Mouse (Mus musculus): ENCODE measurements at regions not wholly inside any gene's neighbourhood (a gene's known extent, or its start where the extent isn't known, plus 50 kb on each side); places are given as distances from the start of the nearest gene placed in this dataset.

DNA sequence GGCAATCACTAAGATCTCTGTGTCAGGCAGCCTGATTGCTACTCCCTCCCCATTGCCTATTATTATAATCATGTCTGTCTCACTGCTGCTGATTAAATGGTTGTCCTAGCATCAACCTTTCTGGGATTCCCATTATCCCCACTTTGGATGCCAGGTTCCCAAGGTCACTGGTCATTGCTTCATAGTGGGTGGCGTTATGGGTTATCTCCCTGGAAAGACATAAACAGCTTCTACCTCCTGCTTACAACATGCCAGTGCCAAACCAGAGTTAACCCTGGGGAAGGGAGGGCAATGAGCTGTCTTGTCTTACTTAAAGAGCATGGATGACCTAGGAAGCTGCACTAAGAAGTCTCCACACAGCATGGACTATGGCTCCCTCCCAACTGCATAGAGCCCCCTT lies 136.9 kb downstream of the Uaca start:
- no peak for DNase-seq (ENCODE audit: low read depth)

DNA sequence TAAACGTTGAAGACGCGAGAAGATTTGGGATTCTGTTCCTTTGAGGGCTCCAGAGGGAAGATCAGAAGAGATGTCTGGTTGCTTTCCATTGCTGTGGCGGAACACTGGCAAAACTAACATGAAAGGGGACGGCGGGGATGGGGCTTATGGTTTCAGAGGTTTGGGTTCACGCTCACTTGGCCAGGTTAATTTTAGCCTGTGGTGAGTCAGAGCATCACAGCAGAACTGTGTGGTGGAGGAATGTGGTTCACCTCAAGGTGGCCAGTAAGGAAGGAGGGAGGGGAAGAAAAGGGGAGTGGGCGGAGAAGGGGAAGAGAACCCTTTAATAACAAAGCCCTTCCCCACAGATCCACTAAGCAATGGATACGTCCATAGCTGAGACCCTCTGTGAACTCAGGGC lies 142.6 kb downstream of the Uaca start:
- no peak for DNase-seq (ENCODE audit: low read depth)

- DNase-seq (ENCODE audit: low read depth) = no peak
Measured at GRCm38 (mm10) chr9:60939858-60940804, 145.8 kb downstream of the Uaca start.

- DNase-seq (ENCODE audit: low read depth) = no peak
Measured at GRCm38 (mm10) chr9:60947363-60947762, 153.0 kb downstream of the Uaca start.

DNA sequence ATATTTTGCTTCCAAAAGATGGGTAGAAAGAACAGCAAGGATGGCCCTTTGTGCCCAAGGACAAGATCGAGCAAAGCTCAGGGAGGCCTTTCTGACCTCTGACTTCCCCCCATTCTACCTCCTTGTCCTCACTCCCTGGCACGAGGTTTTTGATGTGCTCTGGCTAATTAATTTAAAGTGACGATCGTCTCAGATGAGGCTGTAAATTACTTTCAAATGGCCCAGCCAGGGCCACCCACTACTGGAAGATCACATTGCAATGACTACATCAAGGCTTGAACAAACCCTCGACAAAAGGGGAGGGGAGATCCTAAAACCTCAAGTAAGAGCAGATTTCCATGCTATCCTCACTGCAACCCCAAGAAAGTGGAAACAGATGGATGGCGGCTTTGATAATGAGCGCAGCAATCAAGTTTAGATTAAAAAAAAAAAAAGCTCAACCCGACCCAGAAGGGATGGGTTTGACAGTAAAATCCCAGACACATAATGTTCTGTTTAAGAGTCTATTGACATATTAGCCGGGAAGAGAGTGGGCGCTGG lies 154.3 kb downstream of the Uaca start:
- DNase-seq (ENCODE audit: low read depth) = no peak

DNA sequence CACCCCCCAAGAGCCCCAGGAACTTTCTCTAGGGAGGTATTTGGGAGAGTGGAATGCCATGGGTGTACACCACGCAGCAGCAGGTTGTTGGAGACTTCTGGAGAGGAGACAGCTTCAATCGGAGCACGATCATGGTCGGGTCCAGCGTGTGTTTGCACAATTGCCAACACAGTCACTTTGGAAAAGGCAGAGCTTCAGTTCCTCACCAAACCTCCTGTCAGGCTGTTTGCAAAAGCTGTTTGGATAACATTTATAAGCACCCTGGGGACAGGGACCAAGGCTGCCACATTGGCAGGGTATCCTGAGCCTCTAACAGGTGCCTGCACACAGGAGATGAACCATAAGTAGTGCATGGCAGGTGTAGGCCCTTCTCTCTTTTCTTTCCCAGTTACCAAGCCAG lies 155.8 kb downstream of the Uaca start:
- no peak for DNase-seq (ENCODE audit: low read depth)

GRCm38 (mm10) chr9:60951071-60951561 lies 156.8 kb downstream of the Uaca start:
- DNase-seq (ENCODE audit: low read depth) = no peak

DNA sequence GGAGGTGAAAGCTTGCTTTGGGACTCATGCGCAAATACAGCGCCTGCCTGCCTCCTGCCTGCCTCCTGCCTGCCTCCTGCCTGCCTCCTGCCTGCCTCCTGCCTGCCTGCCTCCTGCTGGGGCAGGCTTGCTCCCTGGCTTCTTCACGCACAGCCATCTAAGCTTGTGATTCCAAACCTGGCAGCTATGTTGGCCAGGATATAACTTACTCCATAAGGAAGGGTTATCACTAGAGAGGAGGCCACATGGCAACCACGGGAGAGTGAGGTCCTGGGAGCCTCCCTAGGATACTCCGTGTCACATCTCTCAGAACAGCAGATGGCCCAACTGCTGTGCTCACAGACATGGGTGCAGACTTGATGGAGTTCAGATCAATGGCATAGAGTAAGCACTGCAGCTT lies 163.1 kb downstream of the Uaca start:
- DNase-seq (ENCODE audit: low read depth) = no peak

- no peak for DNase-seq (ENCODE audit: low read depth)
Measured at GRCm38 (mm10) chr9:60959537-60959936, 165.2 kb downstream of the Uaca start.

DNA sequence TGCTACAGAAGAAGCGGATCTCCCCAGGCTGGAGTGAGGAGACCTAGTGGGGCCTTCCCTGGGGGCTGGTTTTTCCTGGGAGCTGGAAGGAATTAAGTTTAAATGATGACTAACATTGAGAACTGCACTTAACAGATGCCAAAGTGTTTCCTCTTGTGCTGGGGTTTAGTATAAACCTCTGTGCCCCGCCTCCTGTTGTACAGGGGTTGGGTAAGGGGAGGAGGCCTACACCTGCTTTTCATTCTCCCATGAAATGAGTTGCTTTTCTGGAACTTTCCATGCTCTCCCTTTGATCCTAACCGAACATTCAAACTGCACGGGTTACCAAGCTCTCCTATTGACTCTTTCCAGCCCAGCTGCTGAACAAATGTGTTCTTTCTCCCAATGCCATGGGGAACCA lies 167.7 kb downstream of the Uaca start:
- no peak for DNase-seq (ENCODE audit: low read depth)

DNA sequence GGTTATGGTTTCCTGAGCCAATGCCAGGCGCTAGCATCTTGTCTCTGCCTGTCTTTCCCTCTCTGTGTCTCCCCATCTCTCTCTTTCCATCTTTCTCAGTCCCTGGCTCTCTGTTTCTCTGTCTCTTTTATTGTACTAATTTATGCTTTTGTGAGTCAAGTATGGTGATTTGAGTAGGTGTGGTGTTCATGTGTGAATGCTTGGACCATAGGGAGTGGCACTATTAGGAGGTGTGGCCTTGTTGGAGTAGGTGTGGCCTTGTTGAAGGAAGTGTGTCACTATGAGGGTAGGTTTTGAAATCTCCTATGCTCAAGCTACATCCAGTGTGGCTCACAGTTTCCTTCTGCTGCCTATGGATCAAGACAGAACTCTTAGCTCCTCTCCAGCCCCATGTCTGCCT lies 171.3 kb downstream of the Uaca start:
- DNase-seq (ENCODE audit: low read depth) = no peak

DNA sequence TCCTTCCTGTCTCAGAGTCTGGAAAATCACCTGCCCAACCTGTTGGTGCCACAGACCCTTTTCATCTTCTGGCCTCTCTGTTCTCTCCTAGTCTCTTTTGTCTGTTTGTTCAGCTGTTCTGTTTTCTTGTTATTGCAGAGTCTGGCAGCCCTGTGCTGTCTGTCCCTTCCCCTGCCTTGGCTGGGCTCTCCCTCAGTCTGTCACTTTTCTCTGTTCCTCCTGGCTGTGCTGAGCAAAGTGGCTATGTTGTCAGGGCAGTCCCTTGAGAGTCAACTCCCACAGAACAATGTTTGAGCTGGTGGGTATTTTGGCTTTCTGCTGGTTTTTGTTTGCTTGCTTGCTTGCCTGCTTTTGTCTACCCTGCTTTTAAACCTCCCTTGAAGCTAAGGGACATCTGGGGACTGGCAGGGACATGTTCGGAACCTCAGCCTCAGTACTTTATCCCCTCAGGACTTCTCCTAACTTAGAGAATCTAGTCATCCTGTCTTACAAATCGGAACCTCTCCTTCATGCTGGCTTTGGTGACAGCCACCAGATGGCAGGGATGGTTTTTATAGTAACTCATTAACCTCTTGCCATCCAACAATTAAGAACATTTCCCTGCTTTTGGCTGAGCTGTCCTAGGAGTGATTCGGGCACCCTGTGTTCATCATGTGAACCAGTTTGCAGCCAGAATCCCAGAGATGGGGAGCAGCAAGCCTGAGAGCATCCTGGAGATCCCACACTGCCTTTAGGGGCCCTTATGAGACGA lies 174.1 kb downstream of the Uaca start:
- no peak for DNase-seq (ENCODE audit: low read depth)

GRCm38 (mm10) chr9:60972201-60972910 lies 178.0 kb downstream of the Uaca start:
- DNase-seq (ENCODE audit: low read depth) = no peak

DNA sequence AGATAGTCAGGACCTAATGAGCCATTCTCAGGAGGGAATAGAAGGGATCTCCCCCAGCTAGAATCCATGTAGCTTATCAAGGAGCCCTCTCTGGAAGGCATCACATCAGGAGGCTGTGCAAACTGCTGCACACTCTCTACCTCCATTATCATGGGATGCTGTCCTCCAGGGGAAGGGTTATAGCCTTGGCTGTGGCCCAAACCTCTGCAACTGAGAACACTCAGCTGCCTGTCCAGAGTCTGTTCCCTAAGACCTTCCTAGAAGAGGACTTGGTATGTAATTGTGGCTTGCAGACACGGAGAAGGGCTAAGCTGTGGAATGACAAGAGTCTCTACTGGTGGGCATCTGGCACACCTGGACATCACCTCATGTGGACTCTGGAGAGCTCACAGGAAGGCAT lies 180.2 kb downstream of the Uaca start:
- DNase-seq (ENCODE audit: low read depth) = no peak

- DNase-seq (ENCODE audit: low read depth) = peak; percentile 12
Measured at GRCm38 (mm10) chr9:60982383-60983085, 188.2 kb downstream of the Uaca start.

GRCm38 (mm10) chr9:60983246-60983645 lies 188.9 kb downstream of the Uaca start:
- DNase-seq (ENCODE audit: low read depth) = no peak

DNA sequence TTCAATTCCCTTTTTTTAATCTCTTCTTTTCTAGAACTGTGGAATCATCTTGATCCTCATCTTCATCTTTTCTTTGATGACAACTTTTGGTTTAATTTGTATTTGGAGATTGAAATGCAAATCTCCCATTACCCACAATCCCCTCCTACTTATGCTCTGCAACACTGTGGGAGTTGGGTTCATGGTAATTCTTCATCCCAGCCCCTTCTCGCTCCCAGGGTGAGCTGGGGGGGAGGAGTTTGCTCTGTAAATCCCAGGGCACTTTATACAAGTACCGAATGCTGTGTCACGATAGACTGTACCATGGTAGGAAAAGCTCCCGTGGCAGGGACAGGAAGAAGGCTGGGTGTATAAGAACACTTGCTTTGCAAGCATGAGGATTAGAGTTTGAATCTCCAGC lies 193.8 kb downstream of the Uaca start:
- no peak for DNase-seq (ENCODE audit: low read depth)

GRCm38 (mm10) chr9:60989670-60990391 lies 195.5 kb downstream of the Uaca start:
- DNase-seq (ENCODE audit: low read depth) = no peak

DNA sequence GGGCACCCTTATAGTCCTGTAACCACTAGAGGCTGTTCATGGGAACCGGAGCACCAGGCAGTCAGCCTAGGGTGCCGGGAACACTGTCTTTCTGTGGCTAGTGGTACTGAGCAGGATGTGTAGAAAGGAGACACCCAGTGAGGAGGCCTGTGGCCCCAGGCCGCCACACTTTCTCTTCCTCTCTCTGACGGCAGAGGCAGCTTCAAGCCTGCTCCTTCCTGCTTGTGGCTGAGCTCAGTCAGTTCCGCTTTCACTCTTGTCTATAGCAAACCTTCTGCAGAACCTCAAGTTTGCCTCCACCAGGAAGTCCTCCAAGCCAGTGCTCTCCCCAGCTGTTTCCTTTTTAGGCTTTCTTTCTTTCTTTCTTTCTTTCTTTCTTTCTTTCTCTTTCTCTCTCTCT lies 197.2 kb downstream of the Uaca start:
- DNase-seq (ENCODE audit: low read depth) = no peak

GRCm38 (mm10) chr9:60993661-60994060 lies 199.3 kb downstream of the Uaca start:
- DNase-seq (ENCODE audit: low read depth) = no peak

DNA sequence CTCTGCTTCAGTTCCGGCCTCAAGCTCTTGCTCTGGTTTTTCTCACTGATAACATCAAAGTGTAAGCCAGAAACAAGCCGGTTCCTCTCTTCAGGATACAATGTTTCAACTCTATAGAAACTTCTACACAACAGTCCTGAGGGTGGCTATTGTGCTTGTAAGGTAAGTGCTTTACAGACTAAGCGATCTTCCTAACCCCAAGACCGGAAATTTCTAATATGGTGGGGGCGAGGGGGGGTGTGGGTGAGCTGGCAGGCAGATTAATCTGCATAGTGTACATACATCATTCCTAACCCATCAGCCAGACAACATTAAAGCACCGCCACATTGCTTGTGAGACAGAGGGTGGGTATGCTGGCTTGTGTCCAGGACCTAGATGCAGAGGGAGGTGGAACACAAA lies 200.8 kb downstream of the Uaca start:
- no peak for DNase-seq (ENCODE audit: low read depth)

Data from gonadal fat pad, adult 2 months (tissue).